Mouse (Mus musculus): ENCODE measurements around the gene Ccr2.

DNA sequence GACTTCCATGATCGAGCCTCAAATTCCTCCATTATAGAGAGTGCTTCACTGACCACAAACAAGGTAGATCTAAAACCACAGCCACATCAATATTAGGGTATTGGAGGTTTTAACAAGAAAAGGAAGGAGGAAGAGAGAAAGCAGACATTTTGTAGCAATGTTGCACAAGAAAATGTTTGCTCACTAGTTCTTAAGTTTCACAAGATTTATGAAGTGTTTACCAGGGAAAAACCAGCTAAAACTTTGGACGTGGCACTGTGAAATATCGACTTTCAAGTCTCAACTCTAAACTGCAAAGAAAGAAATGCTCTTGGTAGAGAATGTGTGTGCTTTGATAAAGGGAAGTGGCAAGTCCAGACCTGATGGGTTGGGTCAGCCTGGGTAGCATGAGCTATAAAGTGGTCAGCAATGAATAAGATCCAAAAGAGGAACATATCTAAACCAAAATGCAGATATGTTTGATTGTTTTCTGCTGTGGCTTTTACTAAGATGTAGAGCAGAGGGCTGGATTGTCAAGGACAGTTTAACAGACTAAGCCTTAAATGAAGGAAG is 45.5 kb upstream of the Ccr2 start:
- TF ChIP-seq CTCF (IDR thresholded peaks at IDR 0.05; ENCODE audit: borderline replicate concordance, insufficient read depth, low read length) (no peak), POLR2A (IDR thresholded peaks at IDR 0.05; ENCODE audit: low read depth, low read length) (no peak)

All from embryonic fibroblast, embryonic 13.5 days (primary cell).